Mouse (Mus musculus): ENCODE results near the gene Nat10.

DNA sequence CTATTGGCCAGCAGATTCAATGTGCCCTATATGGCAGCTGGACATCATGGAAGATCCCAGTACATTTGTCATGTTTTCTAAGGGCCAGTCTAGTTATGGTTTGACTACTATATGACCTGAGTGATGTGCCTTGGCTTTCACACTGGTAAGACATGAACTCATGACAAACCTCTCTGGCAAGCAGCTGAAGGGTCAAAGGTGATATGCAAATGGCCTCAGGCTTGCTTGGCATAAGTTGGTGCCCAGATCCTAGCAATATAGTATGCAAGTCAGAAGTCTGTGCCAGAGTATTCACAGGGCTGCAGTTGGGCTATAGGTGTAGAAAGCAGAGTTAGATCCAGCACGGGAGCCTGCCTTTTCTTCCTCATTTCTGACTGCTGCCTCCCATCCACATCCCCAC, 69.8 kb downstream of the Nat10 start:
- no peak for TF ChIP-seq TAL1 (conservative IDR thresholded peaks at IDR 0.05; ENCODE audit: low read depth, low read length)
- TF ChIP-seq CTCF (IDR thresholded peaks at IDR 0.05; ENCODE audit: low read depth, low read length) = no peak
